Mouse (Mus musculus): ENCODE measurements around the gene Nenf.

GRCm38 (mm10) chr1:191348996-191349395 is 31.0 kb upstream of the Nenf start:
- TF ChIP-seq CTCF (conservative IDR thresholded peaks at IDR 0.05; ENCODE audit: insufficient read depth, insufficient read length, low read depth, low read length) (no peak), POLR2A (IDR thresholded peaks at IDR 0.05; ENCODE audit: low read depth, low read length) (no peak)

Data from kidney, adult 2 months (tissue).